Mouse (Mus musculus) hindbrain, embryonic 12.5 days (tissue): ENCODE results near the gene Evl. TPM values are rescaled to one million over a fixed set of nuclear protein-coding genes. Genes with fewer than 3 reads are reported as not detected.
A peak's percentile ranks its signal among the peaks of the same experiment; 100 is the strongest.

Source experiments
- ATAC-seq: fragments of 200-750 bp; cut with Nextera tagmentation; 2 replicates; pipeline ENCODE4 v1.8.0; 2017; ENCODE audit warnings: moderate TSS enrichment; ENCODE audit not compliant: low FRiP score
- H3K27ac ChIP-seq: fragments of 300-500 bp; sonication (generic); 2 replicates; pipeline ENCODE4 v1.5.1; 2016; ENCODE audit warnings: mild to moderate bottlenecking
- H3K27me3 ChIP-seq: fragments of 300-500 bp; sonication (generic); 2 replicates; pipeline ENCODE4 v1.6.1; 2016; ENCODE audit warnings: mild to moderate bottlenecking
- H3K36me3 ChIP-seq: fragments of 300-500 bp; sonication (generic); 2 replicates; pipeline ENCODE4 v1.6.1; 2016; ENCODE audit warnings: mild to moderate bottlenecking
- H3K4me1 ChIP-seq: fragments of 300-500 bp; sonication (generic); 2 replicates; pipeline ENCODE4 v1.6.1; 2016
- H3K4me2 ChIP-seq: fragments of 300-500 bp; sonication (generic); replicated peaks from 2 replicates; pipeline ENCODE4 v1.6.1; 2016; ENCODE audit warnings: mild to moderate bottlenecking
- H3K4me3 ChIP-seq: fragments of 300-500 bp; sonication (generic); 2 replicates; pipeline ENCODE4 v1.5.1; 2016; ENCODE audit warnings: mild to moderate bottlenecking
- H3K9ac ChIP-seq: fragments of 300-500 bp; sonication (generic); 2 replicates; pipeline ENCODE4 v1.6.1; 2016; ENCODE audit warnings: mild to moderate bottlenecking, moderate library complexity
- H3K9me3 ChIP-seq: fragments of 300-500 bp; sonication (generic); replicated peaks from 2 replicates; pipeline ENCODE4 v1.6.1; 2016; ENCODE audit warnings: mild to moderate bottlenecking
- WGBS: fragments of 180-500 bp; shearing (Covaris S2); methylation state at CpG from one replicate; pipeline ENCODE4 v1.1.7; 2016; 5-methylcytosine and 5-hydroxymethylcytosine counted together
- polyA plus RNA-seq: library from polyadenylated mRNA; unstranded; fragments of >200 nt; fragmentation: Nextera tagmentation; extraction: Ambion mirVana; gene quantifications from 2 replicates; pipeline ENCODE4 v1.2.1, GENCODE M21; 2016

Gene Evl
- polyA plus RNA-seq, 1 experiment from 2014 or later = 147 TPM

DNA sequence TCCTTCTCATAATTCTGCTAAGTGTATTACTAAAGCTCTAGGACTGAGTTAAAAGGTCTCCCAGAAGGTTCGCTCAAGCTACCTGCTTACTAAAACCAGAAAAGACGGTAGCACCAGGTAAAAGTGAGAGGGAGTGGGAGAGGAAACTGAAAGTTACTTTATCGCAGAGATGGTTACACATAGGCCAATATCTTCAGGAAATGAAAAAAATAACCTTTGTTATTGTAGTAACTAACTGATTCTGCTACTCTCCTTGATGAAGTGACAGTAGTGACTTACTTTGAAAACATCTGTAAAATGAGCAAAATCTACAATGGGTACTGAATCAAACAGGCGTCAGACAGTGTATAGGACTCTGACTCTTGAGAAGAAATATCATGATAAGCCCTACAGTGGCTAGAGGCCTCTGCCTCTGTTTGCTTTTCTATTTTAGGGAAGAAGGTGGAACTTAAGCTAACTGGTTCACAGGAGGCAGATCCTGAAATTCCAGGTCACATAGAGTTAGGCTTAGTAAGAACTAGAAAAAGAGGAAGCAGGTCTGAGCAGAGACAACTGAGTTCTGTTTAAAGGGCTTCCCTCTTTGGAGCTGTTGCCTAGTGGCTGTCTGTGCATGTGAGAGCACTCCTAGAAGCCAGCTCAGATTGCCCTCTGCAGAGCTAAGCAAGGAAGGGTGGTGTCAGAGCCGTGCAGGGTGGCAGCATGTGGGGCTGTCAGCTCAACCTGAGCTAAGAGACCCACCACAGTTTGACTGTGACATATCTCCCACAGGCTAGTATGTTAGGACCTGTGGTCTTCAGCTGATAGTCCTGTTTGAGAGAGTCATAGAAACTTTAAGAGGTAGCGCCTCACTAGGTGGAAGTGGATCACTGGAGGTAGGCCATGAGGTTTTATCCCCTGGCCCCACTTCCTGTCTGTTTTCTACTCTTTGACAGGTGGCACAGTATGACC lies 76.5 kb downstream of the Evl start:
- Histone ChIP-seq H3K36me3 (peaks cover 8% of the 10 kb centered on the region), H3K9ac (no peak overlapping the region), H3K4me1 (no peaks in the 10 kb centered on the region), H3K4me2 (no peak overlapping the region), H3K4me3 (no peak overlapping the region), H3K27ac (no peak overlapping the region), H3K27me3 (no peaks in the 10 kb centered on the region), H3K9me3 (no peaks in the 10 kb centered on the region)
- no peak for ATAC-seq
- 92% methylated on average over 6 of the region's 6 CpGs for WGBS

DNA sequence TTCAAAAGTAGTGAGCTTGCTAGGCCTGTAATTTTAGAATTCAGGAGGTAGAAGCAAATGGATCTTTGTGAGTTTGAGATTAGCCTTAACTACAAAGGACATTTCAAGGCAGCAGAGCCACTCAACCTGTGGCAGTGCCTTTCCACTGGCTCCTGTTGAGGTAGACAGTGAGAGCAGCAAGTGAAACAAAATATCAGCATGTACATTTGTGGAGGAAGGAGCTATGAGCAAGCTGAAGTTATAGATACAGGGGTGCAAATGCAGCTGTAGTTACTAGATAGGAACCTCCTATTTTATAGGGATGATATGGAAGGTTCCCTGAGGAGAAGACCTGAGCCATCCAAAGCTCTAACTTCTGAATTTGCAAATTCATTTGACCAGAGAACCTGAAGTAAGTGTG lies 78.0 kb downstream of the Evl start:
- no peak overlapping the region for H3K27ac ChIP-seq
- peaks cover 8% of the 10 kb centered on the region for H3K36me3 ChIP-seq
- no peaks in the 10 kb centered on the region for H3K27me3 ChIP-seq
- no peaks in the 10 kb centered on the region for H3K4me1 ChIP-seq
- no peaks in the 10 kb centered on the region for H3K9me3 ChIP-seq
- no peak overlapping the region for H3K4me3 ChIP-seq
- no peak overlapping the region for H3K4me2 ChIP-seq
- ATAC-seq = no peak
- no peak overlapping the region for H3K9ac ChIP-seq

DNA sequence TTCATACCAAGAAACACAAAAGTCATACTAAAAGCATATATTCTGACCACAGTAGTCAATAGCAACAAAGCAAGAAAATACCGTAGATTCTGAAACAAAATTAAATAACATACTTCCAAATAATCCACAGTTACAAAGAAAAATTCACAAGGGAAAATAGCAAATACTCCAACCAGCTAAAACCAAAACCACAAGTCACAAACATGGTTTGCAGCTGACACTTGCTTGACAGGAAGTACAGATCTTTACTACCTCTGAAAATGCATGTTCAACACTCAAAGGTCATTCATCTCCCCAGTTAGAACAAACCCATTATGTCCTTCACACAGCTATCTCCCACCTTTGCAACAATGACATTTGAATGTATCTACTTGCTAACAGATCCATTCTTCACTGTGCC lies 79.5 kb downstream of the Evl start:
- no peak overlapping the region for H3K4me3 ChIP-seq
- WGBS = 97% methylated on average over 1 of the region's 1 CpGs
- no peaks in the 10 kb centered on the region for H3K4me1 ChIP-seq
- no peaks in the 10 kb centered on the region for H3K27me3 ChIP-seq
- no peak overlapping the region for H3K4me2 ChIP-seq
- no peak overlapping the region for H3K27ac ChIP-seq
- peaks cover 8% of the 10 kb centered on the region for H3K36me3 ChIP-seq
- ATAC-seq = no peak
- H3K9me3 ChIP-seq = no peaks in the 10 kb centered on the region
- H3K9ac ChIP-seq = no peak overlapping the region

DNA sequence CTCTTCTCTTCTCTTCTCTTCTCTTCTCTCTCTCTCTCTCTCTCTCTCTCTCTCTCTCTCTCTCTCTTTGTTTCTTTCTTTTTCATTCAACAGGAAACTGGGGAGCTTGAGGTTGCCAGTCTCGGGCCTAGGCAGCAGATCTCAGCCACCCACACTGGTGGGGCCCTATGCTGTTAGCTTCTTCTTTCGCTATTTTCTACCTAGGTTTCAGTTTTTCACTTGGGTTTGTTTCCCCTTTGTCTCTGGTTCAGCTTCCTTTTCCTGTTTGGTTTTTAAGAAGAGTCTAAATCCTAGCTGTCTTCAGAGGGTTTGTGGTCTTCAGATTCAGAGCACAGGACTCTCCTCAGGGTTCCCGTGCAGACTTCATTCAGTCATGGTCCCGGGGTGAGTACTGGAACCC lies 81.0 kb downstream of the Evl start:
- Histone ChIP-seq H3K4me1 (no peaks in the 10 kb centered on the region), H3K36me3 (peaks cover 8% of the 10 kb centered on the region), H3K4me2 (no peak overlapping the region), H3K9me3 (no peaks in the 10 kb centered on the region), H3K27ac (no peak overlapping the region), H3K4me3 (no peak overlapping the region), H3K27me3 (no peaks in the 10 kb centered on the region), H3K9ac (no peak overlapping the region)
- ATAC-seq = no peak
- 84% methylated on average over 4 of the region's 4 CpGs for WGBS

DNA sequence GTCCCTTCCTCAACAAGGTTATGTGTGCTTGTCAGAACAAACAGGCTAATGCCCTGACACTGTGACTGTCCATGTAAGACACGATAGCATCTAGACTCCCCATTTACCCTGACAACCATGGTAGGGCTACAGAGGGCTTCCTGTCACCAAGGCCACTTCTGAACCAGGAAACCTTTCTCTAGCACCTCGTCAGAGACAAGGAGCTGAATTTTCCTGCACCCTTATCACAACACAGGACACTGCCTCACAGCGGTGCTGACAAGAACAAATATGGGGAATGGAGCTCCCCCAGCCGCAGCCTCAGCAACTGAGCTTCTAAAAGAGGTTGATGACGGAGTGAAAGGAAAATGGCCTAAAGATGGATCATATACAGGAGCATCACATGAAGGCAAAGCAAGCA lies 82.9 kb downstream of the Evl start:
- WGBS = 83% methylated on average over 5 of the region's 5 CpGs
- H3K4me3 ChIP-seq = no peak overlapping the region
- no peaks in the 10 kb centered on the region for H3K9me3 ChIP-seq
- no peak overlapping the region for H3K4me2 ChIP-seq
- 0 out of 2 replicates have a peak overlapping the region, but pooled peaks have one; percentile 17 for H3K27ac ChIP-seq
- no peak overlapping the region for H3K9ac ChIP-seq
- no peak for ATAC-seq
- H3K27me3 ChIP-seq = no peaks in the 10 kb centered on the region
- H3K36me3 ChIP-seq = peaks cover 7% of the 10 kb centered on the region
- H3K4me1 ChIP-seq = no peaks in the 10 kb centered on the region

DNA sequence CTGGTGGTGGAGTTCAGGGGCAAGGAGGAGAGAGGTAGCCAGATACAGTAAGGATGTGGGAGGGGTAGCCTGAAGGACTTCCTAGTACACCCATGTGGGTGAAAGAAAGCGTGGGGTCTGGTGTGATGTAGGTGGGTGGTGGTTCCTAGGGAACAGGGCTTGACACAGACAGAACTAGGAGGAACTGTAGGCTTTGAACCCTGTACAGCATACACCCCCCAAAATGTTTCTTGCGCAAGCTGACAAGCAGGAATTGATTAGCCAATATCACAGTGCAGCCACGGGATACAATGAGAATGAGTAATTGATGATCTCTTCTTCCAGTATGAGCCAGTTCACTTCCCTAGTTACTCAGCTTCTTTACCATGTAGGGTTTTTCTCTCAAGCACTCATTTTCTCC lies 84.6 kb downstream of the Evl start:
- ATAC-seq = no peak
- no peak overlapping the region for H3K9ac ChIP-seq
- no peak overlapping the region for H3K4me3 ChIP-seq
- H3K27ac ChIP-seq = no peak overlapping the region
- H3K27me3 ChIP-seq = no peaks in the 10 kb centered on the region
- H3K9me3 ChIP-seq = no peaks in the 10 kb centered on the region
- 76% methylated on average over 3 of the region's 3 CpGs for WGBS
- H3K4me1 ChIP-seq = no peaks in the 10 kb centered on the region
- H3K36me3 ChIP-seq = no peaks in the 10 kb centered on the region
- H3K4me2 ChIP-seq = no peak overlapping the region

DNA sequence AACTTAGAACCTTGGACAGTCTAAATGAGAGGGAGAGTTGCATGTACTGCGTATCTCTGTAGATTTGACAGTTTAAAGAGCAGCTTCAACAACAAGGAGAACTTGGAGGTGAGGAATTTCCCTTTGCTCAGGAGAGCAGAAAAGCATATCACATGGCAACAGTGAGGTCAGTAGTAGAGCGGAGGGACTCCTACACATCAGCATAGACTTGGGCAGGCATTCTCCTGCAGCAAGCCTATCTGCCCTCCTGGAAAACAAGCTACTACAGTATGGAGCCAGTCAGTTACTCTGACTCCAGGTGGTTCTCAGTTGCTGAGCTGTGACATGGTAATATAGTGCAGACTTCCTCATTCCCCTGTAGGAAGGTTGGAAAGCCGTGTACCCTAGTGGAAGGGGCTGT lies 87.5 kb downstream of the Evl start:
- Histone ChIP-seq H3K27me3 (no peaks in the 10 kb centered on the region), H3K9ac (no peak overlapping the region), H3K4me2 (no peak overlapping the region), H3K4me3 (no peak overlapping the region), H3K36me3 (no peaks in the 10 kb centered on the region), H3K27ac (no peak overlapping the region), H3K9me3 (no peaks in the 10 kb centered on the region), H3K4me1 (no peaks in the 10 kb centered on the region)
- WGBS = over 99% methylated on average over 3 of the region's 3 CpGs
- ATAC-seq = no peak

DNA sequence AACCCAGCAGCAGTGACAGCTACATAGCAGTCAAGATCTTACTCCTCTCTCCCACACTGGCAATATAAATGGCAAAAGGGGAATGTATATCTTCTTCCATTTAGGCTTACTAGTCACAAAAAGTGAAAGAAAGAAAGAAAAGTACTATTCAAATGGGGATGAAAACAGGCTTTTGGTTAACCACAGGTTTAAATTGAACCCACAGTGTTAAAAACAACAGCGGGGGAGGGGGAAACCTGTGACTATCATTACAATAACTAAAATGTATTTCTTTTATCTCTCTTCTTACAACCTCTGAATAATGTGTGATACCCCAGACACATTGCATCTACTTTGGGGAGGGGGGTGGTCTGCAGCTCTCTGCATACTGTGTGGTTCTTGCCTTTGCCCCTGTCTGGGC lies 91.7 kb downstream of the Evl start:
- H3K4me3 ChIP-seq = no peak overlapping the region
- no peak overlapping the region for H3K27ac ChIP-seq
- 92% methylated on average over 1 of the region's 1 CpGs for WGBS
- no peaks in the 10 kb centered on the region for H3K9me3 ChIP-seq
- H3K4me1 ChIP-seq = no peaks in the 10 kb centered on the region
- no peak overlapping the region for H3K9ac ChIP-seq
- no peak for ATAC-seq
- H3K36me3 ChIP-seq = peaks cover 33% of the 10 kb centered on the region
- no peaks in the 10 kb centered on the region for H3K27me3 ChIP-seq
- no peak overlapping the region for H3K4me2 ChIP-seq

DNA sequence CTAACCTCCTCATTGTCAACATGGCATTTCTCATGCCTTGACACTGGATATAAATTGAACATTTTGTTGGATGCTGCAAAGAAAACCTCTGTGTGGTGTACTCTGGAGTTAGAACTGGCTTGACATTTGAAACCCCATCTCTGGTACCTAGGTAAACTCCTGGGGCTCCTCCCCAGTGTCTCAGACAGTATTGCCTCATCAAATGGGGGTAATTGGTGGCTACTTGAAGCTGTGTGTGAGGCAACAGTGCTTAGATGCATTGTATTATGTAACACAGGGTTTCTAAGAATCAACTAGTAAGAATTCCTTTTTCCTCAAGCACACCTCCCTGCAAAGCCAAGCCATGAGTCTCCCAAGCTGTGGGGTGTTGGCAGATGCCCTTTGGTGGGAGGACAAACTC lies 93.3 kb downstream of the Evl start:
- H3K4me2 ChIP-seq = no peak overlapping the region
- no peak overlapping the region for H3K9ac ChIP-seq
- H3K4me3 ChIP-seq = no peak overlapping the region
- no peak overlapping the region for H3K27ac ChIP-seq
- H3K36me3 ChIP-seq = peaks cover 49% of the 10 kb centered on the region
- H3K27me3 ChIP-seq = no peaks in the 10 kb centered on the region
- no peaks in the 10 kb centered on the region for H3K9me3 ChIP-seq
- no peak for ATAC-seq
- no peaks in the 10 kb centered on the region for H3K4me1 ChIP-seq

DNA sequence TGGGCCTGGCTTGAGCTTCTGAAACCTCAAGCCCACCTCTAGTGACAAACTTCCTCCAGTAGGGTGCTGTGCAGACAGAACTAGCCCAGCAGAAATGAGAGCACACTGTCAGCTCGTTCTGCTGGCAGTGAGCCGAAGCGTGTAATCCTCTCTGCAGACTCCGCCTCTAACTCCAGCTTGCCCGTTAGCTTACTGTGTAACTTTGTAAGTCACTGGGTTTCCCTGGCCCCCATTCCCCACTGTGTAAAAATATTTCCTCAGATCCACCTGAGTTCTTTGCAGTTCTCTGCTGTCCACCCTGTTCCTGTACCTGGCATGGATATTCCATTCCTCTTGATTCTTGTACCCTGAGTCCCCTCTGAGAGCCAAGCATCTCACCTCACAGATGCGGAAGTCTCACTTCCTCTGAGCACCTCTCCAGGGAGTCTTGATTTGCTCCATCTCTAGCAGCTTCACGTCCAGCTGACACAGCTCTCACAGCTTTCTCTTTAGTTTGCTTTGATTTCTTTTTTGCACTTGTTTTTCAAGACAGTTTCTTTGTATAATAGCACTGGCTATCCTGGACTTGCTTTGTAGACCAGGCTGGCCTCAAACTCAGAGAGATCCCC lies 96.6 kb downstream of the Evl start:
- H3K27ac ChIP-seq = no peak overlapping the region
- H3K36me3 ChIP-seq = peaks cover 74% of the 10 kb centered on the region
- H3K9me3 ChIP-seq = no peaks in the 10 kb centered on the region
- H3K4me1 ChIP-seq = no peaks in the 10 kb centered on the region
- no peaks in the 10 kb centered on the region for H3K27me3 ChIP-seq
- no peak for ATAC-seq
- 71% methylated on average over 7 of the region's 7 CpGs for WGBS
- H3K9ac ChIP-seq = no peak overlapping the region
- no peak overlapping the region for H3K4me2 ChIP-seq
- no peak overlapping the region for H3K4me3 ChIP-seq

DNA sequence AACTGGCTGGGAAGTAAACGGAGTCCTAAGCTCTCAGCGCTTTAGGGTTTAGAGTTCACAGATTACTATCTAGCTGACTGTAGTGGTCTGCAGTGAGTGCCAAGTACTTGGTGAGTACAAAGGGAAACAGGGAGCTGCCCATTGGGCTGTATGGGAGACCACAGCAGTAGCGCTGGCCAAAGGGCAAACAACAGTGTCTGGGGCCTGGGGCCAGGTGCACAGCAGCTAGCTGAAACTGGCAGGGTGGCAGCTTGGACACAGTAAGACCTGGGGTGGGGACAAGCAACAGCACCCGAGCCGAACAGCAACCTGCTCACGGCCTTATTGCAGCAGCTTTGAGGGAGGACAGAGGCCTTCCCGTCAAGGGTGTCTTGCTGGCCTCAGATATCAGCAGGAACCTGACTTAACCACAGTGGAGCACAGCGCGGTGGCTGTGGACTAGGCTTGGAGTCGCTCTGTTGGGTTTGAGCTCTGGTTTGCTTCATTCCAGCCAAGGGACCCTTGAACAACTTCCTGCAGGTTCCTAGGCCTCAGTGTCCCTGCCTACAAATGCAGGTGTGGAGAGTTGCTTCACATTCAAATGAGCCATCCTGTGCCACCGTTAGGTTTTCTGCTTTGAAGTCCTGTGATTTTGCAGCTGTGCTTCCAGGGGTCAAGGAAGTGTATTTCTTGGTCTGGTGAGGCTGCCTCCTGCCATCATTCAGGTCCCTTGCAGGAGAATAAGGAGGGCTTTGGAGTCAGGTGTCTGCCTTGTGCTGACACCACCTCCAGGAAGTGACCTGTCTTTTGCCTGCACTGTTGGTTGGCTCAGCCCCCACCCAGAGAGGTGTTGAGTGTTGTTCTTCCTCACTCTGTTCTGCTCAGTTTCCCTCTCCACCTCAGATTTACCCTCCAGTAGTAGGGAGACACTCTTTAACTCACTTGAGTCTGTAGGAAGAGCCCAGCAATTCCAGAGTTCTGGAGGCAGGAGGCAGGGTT lies 99.1 kb downstream of the Evl start:
- H3K9me3 ChIP-seq = no peaks in the 10 kb centered on the region
- ATAC-seq = no peak
- no peaks in the 10 kb centered on the region for H3K27me3 ChIP-seq
- no peak overlapping the region for H3K27ac ChIP-seq
- H3K4me1 ChIP-seq = no peaks in the 10 kb centered on the region
- no peak overlapping the region for H3K9ac ChIP-seq
- 91% methylated on average over 11 of the region's 11 CpGs for WGBS
- no peak overlapping the region for H3K4me3 ChIP-seq
- H3K4me2 ChIP-seq = no peak overlapping the region
- peaks cover 75% of the 10 kb centered on the region for H3K36me3 ChIP-seq

DNA sequence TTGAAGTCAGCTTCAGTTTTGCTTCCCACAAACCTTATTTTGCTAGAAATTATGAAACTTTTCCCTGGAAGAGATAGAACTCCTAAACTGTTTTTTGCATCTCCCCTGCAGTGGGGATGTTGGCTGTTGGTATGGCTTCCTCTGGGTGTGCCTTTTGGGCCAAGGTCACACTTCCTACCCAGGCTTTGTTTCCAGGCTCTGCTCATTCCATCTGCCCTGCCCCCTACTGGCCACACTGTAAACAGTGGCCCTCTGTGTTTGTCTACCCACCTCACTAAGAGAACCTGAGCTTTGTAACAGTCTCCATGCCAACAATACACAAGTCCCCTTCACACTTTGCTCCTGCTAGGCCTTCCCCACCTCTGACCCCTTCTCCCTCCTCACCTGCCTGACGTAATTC lies 102.8 kb downstream of the Evl start:
- ATAC-seq = no peak
- H3K36me3 ChIP-seq = peaks cover 67% of the 10 kb centered on the region
- no peak overlapping the region for H3K9ac ChIP-seq
- 0 out of 2 replicates have a peak overlapping the region, but pooled peaks have one; percentile 5 for H3K27ac ChIP-seq
- 68% methylated on average over 1 of the region's 1 CpGs for WGBS
- H3K9me3 ChIP-seq = no peaks in the 10 kb centered on the region
- H3K4me2 ChIP-seq = no peak overlapping the region
- no peak overlapping the region for H3K4me3 ChIP-seq
- no peaks in the 10 kb centered on the region for H3K4me1 ChIP-seq
- H3K27me3 ChIP-seq = no peaks in the 10 kb centered on the region
